Mouse (Mus musculus): ENCODE data around the gene Dlg5.

DNA sequence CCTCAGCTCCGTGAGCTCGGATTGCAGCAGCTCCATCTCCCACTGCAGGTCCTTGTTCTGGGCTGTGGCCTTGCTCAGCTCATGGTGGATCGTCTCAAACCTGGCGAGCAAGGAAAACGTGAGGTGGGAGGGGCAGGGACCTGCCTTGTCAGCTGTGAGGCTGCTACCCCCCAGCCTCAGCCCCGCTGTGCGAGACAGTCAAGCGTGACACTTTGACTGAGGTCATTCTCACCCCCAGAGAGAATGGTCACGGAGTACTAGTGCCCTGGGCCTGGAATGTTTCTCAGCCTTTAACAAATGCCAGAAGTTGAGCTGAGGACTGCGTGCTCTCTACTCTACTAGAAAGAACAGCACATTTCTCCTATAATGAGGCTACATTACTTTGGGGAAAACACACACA lies 69.1 kb downstream of the Dlg5 start:
- TF ChIP-seq POLR2A (IDR thresholded peaks at IDR 0.05; ENCODE audit: borderline replicate concordance, insufficient read depth, low read length) (no peak), CTCF (IDR thresholded peaks at IDR 0.05; ENCODE audit: borderline replicate concordance, insufficient read depth, low read depth, low read length) (no peak)

Measured in cerebellum, adult 2 months (tissue).